Mouse (Mus musculus) lung, embryonic 14.5 days (tissue): ENCODE measurements around the gene Gab1. TPM values are rescaled to one million over a fixed set of nuclear protein-coding genes. Genes with fewer than 3 reads are reported as not detected.

Source experiments
- ATAC-seq: fragments of 200-750 bp; cut with Nextera tagmentation; 2 replicates; pipeline ENCODE4 v1.8.0; 2017; ENCODE audit warnings: mild to moderate bottlenecking, moderate TSS enrichment, moderate library complexity; ENCODE audit not compliant: insufficient read depth
- DNase-seq: peaks from one replicate; pipeline ENCODE4 v3.0.0-alpha.2; 2015
- H3K27ac ChIP-seq: fragments of 300-500 bp; sonication (generic); 2 replicates; pipeline ENCODE4 v1.5.1; 2014; ENCODE audit warnings: low read depth, mild to moderate bottlenecking, moderate library complexity
- H3K27me3 ChIP-seq: fragments of 300-500 bp; sonication (generic); 2 replicates; pipeline ENCODE4 v1.6.1; 2014; ENCODE audit warnings: low read length, control low read depth; ENCODE audit not compliant: insufficient read depth
- H3K36me3 ChIP-seq: fragments of 300-500 bp; sonication (generic); 2 replicates; pipeline ENCODE4 v1.6.1; 2014; ENCODE audit warnings: control low read depth; ENCODE audit not compliant: insufficient read depth
- H3K4me1 ChIP-seq: fragments of 300-500 bp; sonication (generic); 2 replicates; pipeline ENCODE4 v1.6.1; 2014; ENCODE audit warnings: antibody characterized with exemption, control low read depth; ENCODE audit not compliant: insufficient read depth
- H3K4me2 ChIP-seq: fragments of 300-500 bp; sonication (generic); 2 replicates; pipeline ENCODE4 v1.6.1; 2014; ENCODE audit warnings: mild to moderate bottlenecking
- H3K4me3 ChIP-seq: fragments of 300-500 bp; sonication (generic); 2 replicates; pipeline ENCODE4 v1.5.1; 2014; ENCODE audit warnings: low read depth, low read length
- H3K9ac ChIP-seq: fragments of 300-500 bp; sonication (generic); 2 replicates; pipeline ENCODE4 v1.6.1; 2014
- H3K9me3 ChIP-seq: fragments of 300-500 bp; sonication (generic); 2 replicates; pipeline ENCODE4 v1.6.1; 2016; ENCODE audit warnings: low read depth, low read length, control low read depth
- CTCF ChIP-seq: IDR thresholded peaks from 2 replicates; pipeline ENCODE4 v1.5.1; 2016; ENCODE audit warnings: antibody characterized with exemption, low read depth
- WGBS: fragments of 180-500 bp; shearing (Covaris S2); extraction: QIAGEN DNeasy Blood & Tissue Kit; methylation state at CpG from one replicate; pipeline ENCODE4 v1.1.7; 2014; 5-methylcytosine and 5-hydroxymethylcytosine counted together
- polyA plus RNA-seq: library from polyadenylated mRNA; unstranded; fragments of >200 nt; fragmentation: Nextera tagmentation; extraction: Ambion mirVana; gene quantifications from 2 replicates; pipeline ENCODE4 v1.2.1, GENCODE M21; 2014

Gab1 gene
- polyA plus RNA-seq, 1 experiment from 2014 or later = 37.8 TPM

GRCm38 (mm10) chr8:80853208-80853607, 27.1 kb downstream of the Gab1 start:
- Histone ChIP-seq H3K9ac (no peak overlapping the region), H3K4me1 (peaks cover 17% of the 10 kb centered on the region), H3K4me2 (peak overlapping the region; percentile 31)

GRCm38 (mm10) chr8:80852412-80853165, 27.7 kb downstream of the Gab1 start:
- peak; percentile 39 for ATAC-seq
- TF ChIP-seq CTCF = no peak
- Histone ChIP-seq H3K9ac (no peak overlapping the region), H3K4me3 (no peak overlapping the region), H3K4me2 (peak overlapping the region; percentile 31), H3K27me3 (no peaks in the 10 kb centered on the region), H3K9me3 (no peaks in the 10 kb centered on the region), H3K27ac (peak overlapping the region; percentile 92), H3K4me1 (peaks cover 17% of the 10 kb centered on the region), H3K36me3 (no peaks in the 10 kb centered on the region)
- DNase-seq = no peak
- 38% methylated on average over 9 of the region's 9 CpGs for WGBS

More at GRCm38 (mm10) chr8:80853208-80853607, 27.1 kb downstream of the Gab1 start:
- peak overlapping the region; percentile 92 for H3K27ac ChIP-seq
- WGBS = 44% methylated on average over 6 of the region's 6 CpGs
- peak; percentile 80 for DNase-seq
- no peak overlapping the region for H3K4me3 ChIP-seq
- H3K27me3 ChIP-seq = no peaks in the 10 kb centered on the region
- peak; percentile 58 for ATAC-seq
- H3K36me3 ChIP-seq = no peaks in the 10 kb centered on the region
- H3K9me3 ChIP-seq = no peaks in the 10 kb centered on the region
- TF ChIP-seq CTCF = no peak

GRCm38 (mm10) chr8:80851648-80852047, 28.7 kb downstream of the Gab1 start:
- WGBS = 45% methylated on average over 6 of the region's 6 CpGs
- no peaks in the 10 kb centered on the region for H3K27me3 ChIP-seq
- peaks cover 17% of the 10 kb centered on the region for H3K4me1 ChIP-seq
- no peak overlapping the region for H3K4me2 ChIP-seq
- DNase-seq = no peak
- H3K36me3 ChIP-seq = no peaks in the 10 kb centered on the region
- no peak overlapping the region for H3K9ac ChIP-seq
- H3K9me3 ChIP-seq = no peaks in the 10 kb centered on the region
- TF ChIP-seq CTCF = no peak
- no peak for ATAC-seq
- H3K4me3 ChIP-seq = no peak overlapping the region
- peak overlapping the region; percentile 72; the same call in 1 of the 2 replicates for H3K27ac ChIP-seq

GRCm38 (mm10) chr8:80850013-80850412, 30.3 kb downstream of the Gab1 start:
- no peak for DNase-seq
- H3K4me1 ChIP-seq = peaks cover 17% of the 10 kb centered on the region

GRCm38 (mm10) chr8:80848631-80849030, 31.7 kb downstream of the Gab1 start:
- DNase-seq = no peak
- Histone ChIP-seq H3K4me1 (peaks cover 17% of the 10 kb centered on the region), H3K9me3 (no peaks in the 10 kb centered on the region), H3K36me3 (no peaks in the 10 kb centered on the region), H3K9ac (no peak overlapping the region; the same call in 1 of the 2 replicates), H3K27ac (peak overlapping the region; percentile 89), H3K4me2 (no peak overlapping the region), H3K27me3 (no peaks in the 10 kb centered on the region), H3K4me3 (no peak overlapping the region)
- no peak for TF ChIP-seq CTCF
- 57% methylated on average over 11 of the region's 11 CpGs for WGBS
- ATAC-seq = no peak

More at GRCm38 (mm10) chr8:80850013-80850412, 30.3 kb downstream of the Gab1 start:
- no peaks in the 10 kb centered on the region for H3K36me3 ChIP-seq
- H3K27me3 ChIP-seq = no peaks in the 10 kb centered on the region
- TF ChIP-seq CTCF = no peak
- no peak for ATAC-seq
- no peak overlapping the region for H3K27ac ChIP-seq
- 74% methylated on average over 4 of the region's 4 CpGs for WGBS
- H3K9ac ChIP-seq = no peak overlapping the region
- no peak overlapping the region for H3K4me3 ChIP-seq
- H3K9me3 ChIP-seq = no peaks in the 10 kb centered on the region
- H3K4me2 ChIP-seq = no peak overlapping the region

GRCm38 (mm10) chr8:80847912-80848311, 32.4 kb downstream of the Gab1 start:
- Histone ChIP-seq H3K4me3 (no peak overlapping the region), H3K9me3 (no peaks in the 10 kb centered on the region), H3K4me1 (peaks cover 17% of the 10 kb centered on the region), H3K4me2 (peak overlapping the region; percentile 20; the same call in 1 of the 2 replicates), H3K27ac (peak overlapping the region; percentile 89), H3K9ac (no peak overlapping the region; the same call in 1 of the 2 replicates), H3K27me3 (no peaks in the 10 kb centered on the region), H3K36me3 (no peaks in the 10 kb centered on the region)
- peak; percentile 65 for DNase-seq
- WGBS = 51% methylated on average over 9 of the region's 9 CpGs
- no peak for ATAC-seq
- no peak for TF ChIP-seq CTCF

GRCm38 (mm10) chr8:80845284-80845683, 35.0 kb downstream of the Gab1 start:
- 83% methylated on average over 13 of the region's 13 CpGs for WGBS
- ATAC-seq (no peak), DNase-seq (no peak)
- Histone ChIP-seq H3K4me2 (no peak overlapping the region), H3K9ac (no peak overlapping the region), H3K36me3 (no peaks in the 10 kb centered on the region), H3K27me3 (no peaks in the 10 kb centered on the region), H3K4me3 (no peak overlapping the region), H3K27ac (no peak overlapping the region), H3K4me1 (peaks cover 8% of the 10 kb centered on the region), H3K9me3 (no peaks in the 10 kb centered on the region)
- TF ChIP-seq CTCF = no peak
